In genomic region chr11:98040975-98041374, GRCm38 (mm10) we compare ENCODE assay signal across 18 mouse cellular contexts. TPM values are rescaled to one million over a fixed set of nuclear protein-coding genes. Genes with fewer than 3 reads are reported as not detected.
"Had no signal": no experiment of that assay in that cellular context is flagged by ENCODE, and none has a peak within 500 bp of the region (broad histone marks: within the 10 kb centered on the region; RNA-seq: fewer than 3 reads in every experiment).

No protein-coding gene starts in this region.

- H3K4me3 ChIP-seq: layer of hippocampus, adult 2 months; limb, embryonic 12.5 days; liver, embryonic 13.5 days had no signal

- H3K27ac ChIP-seq: kidney, postnatal 0 days; layer of hippocampus, adult 2 months; limb, embryonic 12.5 days; liver, embryonic 13.5 days had no signal

- H3K4me2 ChIP-seq: limb, embryonic 12.5 days; liver, embryonic 13.5 days; lung, embryonic 14.5 days; midbrain, embryonic 11.5 days had no signal

- DNase-seq: kidney, adult 2 months; kidney, postnatal 25 days; layer of hippocampus, adult 9-11 months; liver; liver, embryonic 13.5 days; lung, embryonic 14.5 days; lung, postnatal 10 days; lung, postnatal 4 days; midbrain, embryonic 14.5 days; thymus, adult 18-20 months; thymus, postnatal 36 days had no signal

- H3K36me3 ChIP-seq: limb, embryonic 12.5 days; liver, embryonic 13.5 days had no signal

- H3K9ac ChIP-seq: limb, embryonic 12.5 days; liver, embryonic 13.5 days; lung, embryonic 14.5 days had no signal

- H3K9me3 ChIP-seq: limb, embryonic 12.5 days; liver, embryonic 13.5 days had no signal

RNA-seq across cellular contexts. Expression of gene Stac2, which starts 12.3 kb away (rescaled TPM):
- total RNA-seq: megakaryocyte progenitor cell, adult 5-6 weeks; megakaryocyte-erythroid progenitor cell, adult 5-6 weeks had no signal

RNA-seq across cellular contexts. Expression of gene Plxdc1, which starts 54.7 kb away (rescaled TPM):
- polyA plus RNA-seq: limb, embryonic 12.5 days; midbrain, embryonic 11.5 days; neural tube, embryonic 11.5 days had no signal
